Mouse (Mus musculus) neural tube, embryonic 11.5 days (tissue): Measurements from ENCODE around the gene Srsf11. TPM values are rescaled to one million over a fixed set of nuclear protein-coding genes. Genes with fewer than 3 reads are reported as not detected.

Experiments
- ATAC-seq: fragments of 200-750 bp; cut with Nextera tagmentation; 2 replicates; pipeline ENCODE4 v1.8.0; 2017; ENCODE audit warnings: moderate number of reproducible peaks, mild to moderate bottlenecking, moderate TSS enrichment, moderate library complexity; ENCODE audit not compliant: insufficient read depth, low FRiP score, low TSS enrichment
- DNase-seq: peaks from one replicate; pipeline ENCODE4 v3.0.0-alpha.2; 2015; ENCODE audit warnings: low spot score
- H3K27ac ChIP-seq: fragments of 300-500 bp; sonication (generic); 2 replicates; pipeline ENCODE4 v1.5.1; 2014; ENCODE audit warnings: low read depth, mild to moderate bottlenecking, low read length
- H3K27me3 ChIP-seq: fragments of 300-500 bp; sonication (generic); 2 replicates; pipeline ENCODE4 v1.6.1; 2014; ENCODE audit warnings: mild to moderate bottlenecking, low read length, mixed read lengths; ENCODE audit not compliant: control insufficient read depth, insufficient read depth
- H3K36me3 ChIP-seq: fragments of 300-500 bp; sonication (generic); 2 replicates; pipeline ENCODE4 v1.6.1; 2014; ENCODE audit warnings: mild to moderate bottlenecking, low read length, moderate library complexity, mixed read lengths; ENCODE audit not compliant: control insufficient read depth, insufficient read depth
- H3K4me1 ChIP-seq: fragments of 300-500 bp; sonication (generic); 2 replicates; pipeline ENCODE4 v1.6.1; 2014; ENCODE audit warnings: low read length, mixed read lengths; ENCODE audit not compliant: control insufficient read depth, insufficient read depth
- H3K4me2 ChIP-seq: fragments of 300-500 bp; sonication (generic); 2 replicates; pipeline ENCODE4 v1.6.1; 2014; ENCODE audit warnings: low read depth, mild to moderate bottlenecking, moderate library complexity
- H3K4me3 ChIP-seq: fragments of 300-500 bp; sonication (generic); 2 replicates; pipeline ENCODE4 v1.5.1; 2014; ENCODE audit warnings: low read depth, low read length
- H3K9ac ChIP-seq: fragments of 300-500 bp; sonication (generic); 2 replicates; pipeline ENCODE4 v1.6.1; 2014; ENCODE audit warnings: mild to moderate bottlenecking, low read length
- H3K9me3 ChIP-seq: fragments of 300-500 bp; sonication (generic); 2 replicates; pipeline ENCODE4 v1.6.1; 2016; ENCODE audit warnings: low read length; ENCODE audit not compliant: control insufficient read depth
- WGBS: fragments of 180-500 bp; shearing (Covaris S2); extraction: QIAGEN DNeasy Blood & Tissue Kit; methylation state at CpG from one replicate; pipeline ENCODE4 v1.1.7; 2014; 5-methylcytosine and 5-hydroxymethylcytosine counted together
- polyA plus RNA-seq: library from polyadenylated mRNA; unstranded; fragments of >200 nt; fragmentation: Nextera tagmentation; extraction: Ambion mirVana; gene quantifications from 2 replicates; pipeline ENCODE4 v1.2.1, GENCODE M21; 2014

Gene Srsf11
- 308 and 317 TPM in 2 replicates for polyA plus RNA-seq

- H3K4me2 ChIP-seq: peak within 1 kb of the TSS; percentile 62
- under 1% methylated on average over 55 of the region's 55 CpGs for WGBS
- H3K4me1 ChIP-seq: peaks cover 9% of the 10 kb centered on the region
- no peaks in the 10 kb centered on the region for H3K36me3 ChIP-seq
- no peaks in the 10 kb centered on the region for H3K27me3 ChIP-seq
- H3K9me3 ChIP-seq: no peaks in the 10 kb centered on the region
- DNase-seq: peak; percentile 96
- peak within 1 kb of the TSS; percentile 80 for H3K9ac ChIP-seq
- ATAC-seq: peak; percentile 96
- peak within 1 kb of the TSS; percentile 68 for H3K4me3 ChIP-seq
- H3K27ac ChIP-seq: peak within 1 kb of the TSS; percentile 40; the same call in 1 of the 2 replicates
Observed at GRCm38 (mm10) chr3:158036329-158036988, at the start of gene Srsf11, which contains the start of gene Lrrc40. TSS of gene Srsf11 (minus strand) at chr3:158036639. TSS of gene Lrrc40 (plus strand) at chr3:158036662.

GRCm38 (mm10) chr3:158077828-158078227 lies 41.4 kb upstream of the Srsf11 start:
- no peak overlapping the region for H3K4me2 ChIP-seq
- no peaks in the 10 kb centered on the region for H3K36me3 ChIP-seq
- 83% methylated on average over 5 of the region's 5 CpGs for WGBS
- H3K9me3 ChIP-seq: no peaks in the 10 kb centered on the region
- no peaks in the 10 kb centered on the region for H3K4me1 ChIP-seq
- H3K9ac ChIP-seq: no peak overlapping the region
- no peaks in the 10 kb centered on the region for H3K27me3 ChIP-seq
- H3K27ac ChIP-seq: no peak overlapping the region
- H3K4me3 ChIP-seq: no peak overlapping the region
- ATAC-seq: no peak
- no peak for DNase-seq

- no peak for ATAC-seq
- Histone ChIP-seq H3K9ac (no peak overlapping the region), H3K4me1 (no peaks in the 10 kb centered on the region), H3K36me3 (no peaks in the 10 kb centered on the region), H3K4me3 (no peak overlapping the region), H3K4me2 (no peak overlapping the region), H3K27ac (no peak overlapping the region), H3K9me3 (no peaks in the 10 kb centered on the region), H3K27me3 (no peaks in the 10 kb centered on the region)
- no peak for DNase-seq
- WGBS: 53% methylated on average over 1 of the region's 1 CpGs
Observed at GRCm38 (mm10) chr3:158077380-158077772, 40.9 kb upstream of the Srsf11 start.

GRCm38 (mm10) chr3:158076685-158077379 lies 40.4 kb upstream of the Srsf11 start:
- Histone ChIP-seq H3K4me1 (no peaks in the 10 kb centered on the region), H3K9me3 (no peaks in the 10 kb centered on the region), H3K4me3 (no peak overlapping the region), H3K27me3 (no peaks in the 10 kb centered on the region), H3K36me3 (no peaks in the 10 kb centered on the region), H3K9ac (no peak overlapping the region), H3K27ac (no peak overlapping the region), H3K4me2 (no peak overlapping the region)
- no peak for DNase-seq
- ATAC-seq: no peak
- WGBS: 45% methylated on average over 4 of the region's 4 CpGs

- ATAC-seq: no peak
- Histone ChIP-seq H3K4me2 (no peak overlapping the region), H3K36me3 (no peaks in the 10 kb centered on the region), H3K9me3 (no peaks in the 10 kb centered on the region), H3K4me1 (no peaks in the 10 kb centered on the region), H3K4me3 (no peak overlapping the region), H3K9ac (no peak overlapping the region), H3K27me3 (no peaks in the 10 kb centered on the region), H3K27ac (no peak overlapping the region)
- WGBS: 90% methylated on average over 2 of the region's 2 CpGs
- no peak for DNase-seq
Observed at GRCm38 (mm10) chr3:158075004-158075403, 38.6 kb upstream of the Srsf11 start.

- Histone ChIP-seq H3K4me2 (no peak overlapping the region), H3K9me3 (no peaks in the 10 kb centered on the region), H3K4me1 (no peaks in the 10 kb centered on the region), H3K9ac (no peak overlapping the region), H3K27me3 (no peaks in the 10 kb centered on the region), H3K27ac (no peak overlapping the region), H3K4me3 (no peak overlapping the region), H3K36me3 (no peaks in the 10 kb centered on the region)
- DNase-seq (no peak), ATAC-seq (no peak)
- WGBS: 58% methylated on average over 9 of the region's 9 CpGs
Observed at GRCm38 (mm10) chr3:158068613-158069263, 32.3 kb upstream of the Srsf11 start.

GRCm38 (mm10) chr3:158067916-158068315 lies 31.5 kb upstream of the Srsf11 start:
- Histone ChIP-seq H3K4me1 (no peaks in the 10 kb centered on the region), H3K9me3 (no peaks in the 10 kb centered on the region), H3K36me3 (no peaks in the 10 kb centered on the region), H3K27ac (no peak overlapping the region), H3K27me3 (no peaks in the 10 kb centered on the region), H3K4me2 (no peak overlapping the region), H3K4me3 (no peak overlapping the region), H3K9ac (no peak overlapping the region)
- no peak for DNase-seq
- 86% methylated on average over 7 of the region's 7 CpGs for WGBS
- no peak for ATAC-seq

GRCm38 (mm10) chr3:158065256-158065655 lies 28.8 kb upstream of the Srsf11 start:
- Histone ChIP-seq H3K36me3 (peaks cover 3% of the 10 kb centered on the region; the same call in 1 of the 2 replicates), H3K4me1 (no peaks in the 10 kb centered on the region), H3K9me3 (no peaks in the 10 kb centered on the region), H3K4me2 (no peak overlapping the region), H3K27ac (no peak overlapping the region), H3K9ac (no peak overlapping the region), H3K27me3 (no peaks in the 10 kb centered on the region), H3K4me3 (no peak overlapping the region)
- WGBS: 96% methylated on average over 2 of the region's 2 CpGs
- DNase-seq (no peak), ATAC-seq (no peak)
